Mouse (Mus musculus) retina, postnatal 1 day (tissue): ENCODE measurements around the gene Iqcj.
A peak's percentile ranks its signal among the peaks of the same experiment; 100 is the strongest.

Experiments
- DNase-seq: peaks from one replicate; pipeline ENCODE4 v3.0.0-alpha.2; 2012

Gene Iqcj

GRCm38 (mm10) chr3:67959672-67960071 is 67.7 kb downstream of the Iqcj start:
- no peak for DNase-seq

DNA sequence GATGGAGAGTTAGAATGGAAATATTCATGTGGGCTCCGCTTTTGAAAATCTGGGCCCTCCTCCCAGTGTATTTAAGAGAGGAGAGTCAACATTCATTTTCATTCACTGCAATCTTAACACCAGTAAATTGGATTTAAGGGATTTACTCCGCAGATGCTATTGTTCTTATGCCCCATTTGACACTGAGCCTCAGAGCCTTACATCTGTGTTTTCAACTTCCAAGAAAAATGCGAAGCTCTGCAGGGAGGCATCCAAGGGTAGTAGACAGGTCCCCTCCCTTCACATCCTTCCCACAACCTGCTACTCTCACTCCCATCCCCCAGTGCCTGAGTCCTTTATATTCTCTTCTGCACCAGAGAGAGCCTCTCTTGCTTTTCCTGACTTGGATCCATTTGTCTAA is 68.1 kb downstream of the Iqcj start:
- peak; percentile 57 for DNase-seq

- DNase-seq: no peak
Measured at GRCm38 (mm10) chr3:67960727-67961126, 68.7 kb downstream of the Iqcj start.

DNA sequence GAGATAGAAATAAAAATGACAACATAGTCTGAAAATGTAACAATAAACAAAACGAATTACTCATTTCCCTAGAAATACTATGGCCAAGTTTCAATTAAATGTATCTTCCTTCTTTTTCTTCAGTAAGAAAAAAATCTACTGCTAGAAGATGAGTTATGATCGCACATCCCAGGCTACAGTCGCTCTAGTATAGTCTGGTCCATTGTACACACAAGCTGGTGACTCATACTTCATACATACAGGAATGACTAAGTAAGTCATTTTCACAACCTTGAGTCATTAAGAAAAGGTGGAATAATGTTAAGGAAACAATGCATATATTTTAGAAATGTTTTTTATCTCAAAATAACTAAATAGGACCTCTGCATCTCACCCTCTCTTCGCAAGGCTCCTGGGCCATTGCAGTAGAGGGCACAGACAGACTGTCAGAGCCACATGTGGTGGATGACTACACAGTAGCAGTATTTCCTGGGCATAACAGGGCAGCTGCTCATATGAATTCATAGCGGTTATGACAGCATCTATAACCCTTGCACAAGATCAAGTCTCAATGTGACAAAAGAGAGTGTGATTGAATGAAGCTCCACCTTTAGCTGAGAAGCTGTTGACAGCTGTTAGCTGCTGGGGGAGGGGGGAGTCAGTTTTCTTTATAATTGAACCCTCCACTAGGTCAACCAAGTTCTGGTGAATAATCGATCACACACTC is 70.1 kb downstream of the Iqcj start:
- DNase-seq: no peak

DNA sequence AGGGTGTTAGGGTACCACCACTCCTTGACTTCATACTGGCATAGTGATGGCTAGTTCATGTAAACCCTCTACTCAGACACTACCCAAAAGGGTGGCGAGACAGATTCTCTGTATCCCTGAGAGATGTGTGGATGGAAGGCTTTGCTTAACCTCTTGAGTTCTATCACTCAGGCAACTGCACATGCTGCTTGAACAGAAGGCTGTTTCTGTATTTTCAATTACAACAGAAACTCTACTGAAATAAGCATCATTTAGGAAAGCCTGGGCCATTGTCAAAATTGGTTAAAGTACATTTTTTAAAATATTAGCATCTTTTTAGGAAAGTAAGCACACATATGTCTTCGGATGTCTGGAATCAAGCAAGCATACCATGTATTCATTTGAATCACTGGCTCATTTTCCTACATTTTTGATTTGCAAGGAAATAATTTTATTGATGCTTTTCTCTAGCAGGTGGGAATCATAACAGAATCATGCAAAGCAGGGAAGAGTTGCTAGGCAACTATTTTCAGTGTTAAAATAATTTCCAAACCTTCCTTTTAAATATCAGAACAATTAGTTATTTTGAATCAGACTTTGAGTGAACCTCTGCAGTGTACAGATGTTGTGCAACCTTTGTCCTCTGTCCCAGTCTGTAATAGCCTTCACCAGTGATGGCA is 82.4 kb downstream of the Iqcj start:
- no peak for DNase-seq

- DNase-seq: no peak
Measured at GRCm38 (mm10) chr3:67980006-67980405, 88.0 kb downstream of the Iqcj start.

GRCm38 (mm10) chr3:67983329-67983728 is 91.3 kb downstream of the Iqcj start:
- no peak for DNase-seq

DNA sequence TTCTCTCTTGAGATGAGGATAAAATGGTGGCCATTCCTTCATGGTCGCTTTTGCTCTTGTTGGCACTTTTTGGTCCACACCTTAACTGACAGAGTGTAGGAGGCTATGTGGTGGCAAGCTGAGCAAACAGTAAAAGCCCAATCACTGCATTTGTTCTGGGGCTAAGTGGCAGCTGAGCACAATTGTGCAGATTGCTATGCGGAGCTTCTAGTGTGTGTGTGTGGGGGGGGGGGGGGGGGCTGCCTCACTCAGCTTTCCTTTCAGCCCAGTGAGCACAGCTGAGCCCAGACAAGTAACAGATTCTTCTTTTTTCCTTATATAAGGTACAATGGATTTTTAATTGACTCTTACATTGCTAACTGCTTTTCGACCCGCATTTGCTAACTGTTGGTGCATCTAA is 110.4 kb downstream of the Iqcj start:
- DNase-seq: no peak

DNA sequence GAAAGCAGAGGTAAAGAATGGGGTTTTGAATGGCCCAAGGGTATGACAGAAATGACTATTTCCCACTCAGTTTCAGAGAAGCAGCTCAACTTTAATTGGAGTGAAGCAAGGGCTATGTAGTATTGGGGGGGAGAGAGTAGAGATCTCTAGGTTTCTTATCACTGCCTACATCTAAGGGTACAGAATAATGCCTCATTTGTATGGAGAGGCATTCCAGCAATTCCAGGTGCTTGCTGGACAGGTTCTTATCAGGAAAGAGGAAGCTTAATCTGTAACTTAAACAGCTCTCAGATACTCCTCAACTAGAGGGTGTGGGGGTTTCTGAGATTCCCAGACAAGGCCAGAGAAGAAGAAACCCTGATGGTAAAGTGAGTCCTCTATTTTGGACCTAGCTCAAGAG is 120.3 kb downstream of the Iqcj start:
- no peak for DNase-seq

- peak; percentile 73 for DNase-seq
Measured at GRCm38 (mm10) chr3:68015786-68016185, 123.8 kb downstream of the Iqcj start.

DNA sequence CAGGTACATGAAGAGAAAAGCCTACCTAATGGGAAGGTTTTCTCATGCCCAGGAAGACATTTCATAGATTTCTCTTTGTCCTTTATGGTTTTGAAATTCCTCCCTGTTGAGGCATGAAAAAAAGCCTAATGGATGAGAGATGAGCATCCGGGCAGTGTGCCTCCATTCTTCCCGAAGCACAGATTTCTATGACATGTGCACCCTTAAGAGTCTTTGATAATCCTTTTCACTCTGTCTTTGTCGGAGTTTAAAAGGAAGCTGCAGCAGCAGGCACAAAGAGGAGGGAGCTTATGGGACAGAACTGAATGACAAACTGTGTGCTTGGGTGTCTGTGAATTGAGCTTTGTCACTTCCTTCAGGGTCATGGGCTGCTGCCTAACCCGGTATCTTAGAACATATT is 127.4 kb downstream of the Iqcj start:
- DNase-seq: no peak

- DNase-seq: no peak
Measured at GRCm38 (mm10) chr3:68036097-68036496, 144.1 kb downstream of the Iqcj start.

DNA sequence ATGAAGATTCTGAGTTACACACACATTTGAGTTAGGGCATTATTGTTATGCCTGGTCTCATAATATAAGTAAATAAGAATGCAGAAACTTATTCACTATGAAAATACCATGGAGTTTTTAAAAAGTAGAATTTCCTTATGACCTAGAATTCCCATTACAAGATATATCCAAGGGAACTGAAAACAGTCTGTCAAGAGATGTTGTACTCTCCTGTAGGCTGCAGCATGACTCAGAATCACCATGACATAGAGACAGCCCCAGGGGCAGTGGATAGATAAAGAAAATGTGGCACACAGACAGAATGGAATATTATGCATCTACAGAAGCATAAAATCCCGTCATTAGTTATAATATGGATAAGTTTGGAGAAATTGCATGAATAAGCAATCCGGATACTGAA is 150.9 kb downstream of the Iqcj start:
- no peak for DNase-seq

- peak; percentile 72 for DNase-seq
Measured at GRCm38 (mm10) chr3:68045475-68046416, 153.7 kb downstream of the Iqcj start.

DNA sequence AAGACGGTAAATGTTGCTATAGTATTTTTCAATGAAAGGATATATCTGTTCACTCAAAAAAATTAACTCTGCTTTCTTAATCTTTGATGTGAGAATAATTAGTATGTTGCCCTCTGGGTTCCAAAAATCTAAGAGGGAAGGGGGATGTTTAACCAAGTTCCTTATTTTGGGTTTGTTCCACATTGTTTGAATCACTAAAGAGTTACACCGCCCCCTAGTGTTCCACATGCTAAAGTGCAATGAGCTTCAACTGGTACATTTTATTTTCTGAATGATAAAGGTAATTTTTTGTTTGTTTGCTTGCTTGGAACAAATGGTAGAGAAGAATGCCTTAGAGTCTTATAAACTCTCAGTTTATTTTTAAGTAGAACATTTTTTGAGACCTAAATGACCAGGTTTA is 161.5 kb downstream of the Iqcj start:
- peak; percentile 57 for DNase-seq

GRCm38 (mm10) chr3:68055071-68055470 is 163.1 kb downstream of the Iqcj start:
- DNase-seq: no peak

DNA sequence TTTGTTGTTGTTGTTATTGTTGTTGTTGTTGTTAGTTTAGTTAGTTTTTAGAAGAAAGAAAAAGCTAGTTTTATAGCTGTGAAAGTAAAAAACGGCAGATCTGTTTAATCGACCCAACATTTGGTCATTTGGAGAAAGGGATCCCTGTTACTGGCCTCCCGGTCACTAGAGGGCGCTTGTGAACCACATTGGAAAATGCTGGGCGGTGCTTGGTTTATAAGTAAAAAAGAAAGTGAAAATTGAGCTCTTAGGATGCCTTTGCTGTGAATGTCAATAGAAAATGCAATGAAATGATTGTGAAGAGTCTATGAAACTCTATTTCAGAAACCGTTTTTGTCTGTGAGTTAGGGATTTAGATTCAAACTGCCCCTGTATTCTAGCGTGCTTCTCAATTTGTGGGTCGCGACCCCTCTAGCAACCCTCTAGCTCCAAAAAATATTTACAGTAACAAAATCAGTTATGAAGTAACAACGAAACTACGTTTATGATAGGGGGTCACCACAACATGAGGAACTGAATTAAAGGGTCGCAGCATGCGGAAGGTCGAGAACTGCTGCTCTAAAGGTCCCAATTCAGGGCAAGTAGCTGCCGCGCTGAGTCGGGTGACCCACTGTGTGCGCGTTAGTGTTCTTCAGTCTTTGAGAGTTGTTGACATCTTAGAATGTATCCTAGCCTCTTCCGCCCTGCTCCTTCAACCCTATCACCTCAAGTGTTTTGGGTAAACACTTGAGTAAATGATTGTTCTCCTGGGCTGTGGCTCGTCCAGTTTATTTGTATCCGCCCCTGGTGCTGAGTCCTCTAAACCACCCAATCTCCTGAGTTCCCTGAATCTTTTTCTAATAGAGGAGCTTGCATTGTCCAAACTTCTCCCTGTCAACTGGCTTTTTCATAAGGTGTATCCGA is 164.6 kb downstream of the Iqcj start:
- DNase-seq: peak; percentile 79

DNA sequence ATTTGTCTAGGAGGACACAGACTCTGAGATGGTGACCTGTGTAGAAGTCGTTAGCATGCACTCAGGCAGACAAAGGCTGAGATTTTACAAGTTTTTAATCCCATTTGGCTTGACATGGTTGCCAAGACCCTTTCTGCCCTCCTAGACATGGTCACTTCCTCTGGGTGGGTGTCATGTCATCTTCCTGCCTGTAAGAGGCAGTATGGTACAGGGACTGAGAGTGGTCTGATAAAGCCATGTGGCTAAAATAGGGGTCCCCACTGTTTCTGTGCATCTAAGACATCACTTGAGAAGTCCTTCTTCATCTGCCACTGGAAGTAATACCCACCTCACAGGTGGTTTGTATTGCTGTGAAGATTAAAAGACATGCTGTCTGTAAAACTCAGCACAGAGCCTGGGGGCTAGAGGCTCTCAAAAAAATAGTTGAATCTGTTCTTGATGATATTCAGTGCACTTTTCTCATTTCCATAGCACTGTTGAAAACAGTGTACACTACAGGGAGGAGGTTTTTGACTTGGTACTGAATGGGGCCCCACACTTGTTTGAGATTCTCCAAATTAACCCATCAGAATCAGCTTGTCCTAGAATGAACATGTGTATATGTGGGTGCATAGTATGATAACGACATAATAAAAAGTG is 167.3 kb downstream of the Iqcj start:
- peak; percentile 71 for DNase-seq

DNA sequence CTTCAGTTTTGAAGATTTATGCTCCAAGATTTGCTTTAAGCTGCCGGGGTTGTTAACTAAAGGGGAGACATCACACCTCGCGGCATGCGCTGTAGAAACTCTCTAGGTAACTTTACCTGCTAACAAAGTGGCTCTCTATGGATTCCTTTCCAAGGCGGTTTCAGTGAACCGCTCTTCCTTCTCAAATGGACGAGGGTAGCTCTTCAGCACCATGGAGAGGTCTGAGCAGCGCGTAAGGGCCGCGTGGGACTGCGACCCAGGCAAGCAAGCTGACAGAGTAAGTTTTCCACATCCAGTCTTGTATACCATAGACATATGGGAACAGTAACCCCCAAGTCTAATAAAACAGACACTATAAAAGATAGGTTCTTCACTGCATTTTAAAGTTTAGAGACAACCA is 172.7 kb downstream of the Iqcj start, which contains the start of gene Schip1:
Gene Schip1 (plus strand): TSS at position 72 of the 400 bp plus-strand sequence.
- peak; percentile 60 for DNase-seq

DNA sequence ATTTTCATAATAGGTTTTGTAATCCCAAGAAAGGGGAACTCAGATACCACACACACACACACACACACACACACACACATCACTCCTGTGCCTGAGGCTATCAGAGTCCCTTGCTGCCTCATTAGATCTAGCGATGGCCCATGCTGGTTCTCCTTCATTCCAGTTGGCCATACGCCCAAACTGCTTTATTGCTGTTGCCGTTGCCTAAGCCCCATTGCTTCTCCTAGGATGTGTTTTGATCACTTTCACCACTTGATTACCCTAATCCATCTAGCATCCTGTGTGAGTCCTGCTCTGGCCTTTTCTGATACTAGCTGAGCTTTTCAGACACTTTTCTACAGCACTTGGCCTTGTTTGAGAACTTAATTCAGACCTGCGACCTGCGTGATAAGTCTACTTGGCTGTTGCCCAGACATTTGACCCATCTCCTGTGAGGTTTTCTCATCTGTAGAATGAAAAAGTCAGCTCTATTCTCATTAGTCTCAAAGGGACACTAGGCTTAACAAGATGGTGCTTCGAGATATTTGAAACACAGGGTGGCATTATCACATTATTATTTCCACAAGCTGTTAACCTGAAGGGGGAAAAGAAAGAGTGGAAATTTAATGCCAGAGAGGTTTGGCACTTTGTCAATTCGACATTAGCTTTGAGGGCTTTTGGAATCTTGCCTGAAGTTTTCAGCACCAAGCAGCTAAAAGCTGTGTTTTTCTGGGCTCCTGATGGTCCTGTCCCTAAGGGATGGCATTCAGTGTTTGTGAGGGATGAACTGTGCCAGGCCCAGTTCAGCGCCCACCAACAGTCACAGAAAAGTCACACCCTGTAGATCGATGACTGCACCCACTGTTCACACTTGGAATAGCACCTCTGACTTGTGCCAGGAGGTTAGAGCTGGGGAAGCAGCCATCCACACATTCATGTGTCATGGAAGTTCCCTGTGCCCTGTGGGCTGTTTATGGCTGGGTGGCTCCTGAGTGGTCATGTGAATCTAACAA is 179.7 kb downstream of the Iqcj start:
- peak; percentile 46 for DNase-seq

DNA sequence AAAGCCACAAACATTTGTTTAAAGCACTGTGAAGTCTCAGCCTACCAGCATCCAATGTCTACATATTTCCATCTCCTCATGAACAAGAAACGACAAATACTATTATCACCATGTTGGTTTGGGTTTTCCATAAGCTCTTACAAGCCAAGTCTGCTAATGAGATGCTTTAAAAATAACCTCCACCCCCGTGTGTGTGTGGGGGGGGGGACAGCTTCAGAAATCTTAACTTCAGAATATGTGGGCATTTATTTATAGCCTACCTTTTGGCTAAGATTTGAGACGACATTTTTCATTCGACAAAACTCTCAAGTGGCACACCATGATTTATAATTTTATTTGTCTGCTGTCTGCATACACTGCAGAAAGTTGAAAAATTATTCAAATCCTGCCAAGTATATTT is 185.4 kb downstream of the Iqcj start:
- DNase-seq: no peak
